Mouse (Mus musculus): ENCODE data around the gene Tomt.

DNA sequence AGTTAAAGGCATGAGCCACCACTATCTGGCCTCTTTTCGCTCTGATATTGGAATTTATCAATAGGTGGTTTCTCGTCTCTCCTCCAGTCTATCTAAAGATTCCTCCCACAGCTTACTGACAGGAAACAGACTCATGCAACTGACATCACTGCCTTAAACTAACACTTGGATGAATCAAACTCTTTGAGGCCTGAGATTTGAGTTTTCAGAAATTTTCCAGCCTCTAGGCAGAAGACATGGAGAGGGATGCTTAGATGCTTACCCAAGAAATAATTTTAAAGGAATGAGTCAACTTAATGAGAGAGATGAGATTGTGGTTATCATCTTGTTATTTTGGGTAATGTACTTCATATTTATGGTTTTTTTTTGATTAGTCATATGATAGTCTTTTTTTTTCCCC, 52.3 kb downstream of the Tomt start:
- no peak for TF ChIP-seq EP300 (IDR thresholded peaks at IDR 0.05; ENCODE audit: low read length)
- no peak for TF ChIP-seq MXI1 (IDR thresholded peaks at IDR 0.05; ENCODE audit: low read depth, low read length)
- TF ChIP-seq ZKSCAN1 (IDR thresholded peaks at IDR 0.05; ENCODE audit: borderline replicate concordance, low read depth, low read length), result no peak
- no peak for TF ChIP-seq CTCF (conservative IDR thresholded peaks at IDR 0.05 in 1 of 2, IDR thresholded peaks at IDR 0.05 in 1 of 2; ENCODE audit: low read depth in 2 of 2, low read length in 2 of 2)
- TF ChIP-seq MAX (IDR thresholded peaks at IDR 0.05; ENCODE audit: low read length), result no peak
- no peak for TF ChIP-seq TCF12 (IDR thresholded peaks at IDR 0.05; ENCODE audit: low read depth, low read length)
- no peak for TF ChIP-seq USF1 (IDR thresholded peaks at IDR 0.05; ENCODE audit: low read depth, low read length)
- TF ChIP-seq MAZ (IDR thresholded peaks at IDR 0.05; ENCODE audit: low read depth, low read length), result no peak

Measured in CH12.LX (cell line).